Mouse (Mus musculus) heart, embryonic 11.5 days (tissue): Measurements from ENCODE around the gene Plcl2. TPM values are rescaled to one million over a fixed set of nuclear protein-coding genes. Genes with fewer than 3 reads are reported as not detected.

Experiments
- polyA plus RNA-seq: library from polyadenylated mRNA; unstranded; fragments of >200 nt; fragmentation: Nextera tagmentation; extraction: Ambion mirVana; gene quantifications from 2 replicates; pipeline ENCODE4 v1.2.1, GENCODE M21; 2014

The Plcl2 gene
- polyA plus RNA-seq, 1 experiment from 2014 or later = 5.2 TPM

Other genes starting within 250 kb of the Plcl2 start
- gene Dazl, start 215.8 kb upstream of the Plcl2 start, polyA plus RNA-seq = 0.50 and 0.65 TPM in 2 replicates